Mouse (Mus musculus) mouse embryonic stem cell (cell line): ENCODE measurements around the gene Vmn1r142.
"Not testable (repeated sequence)": the region's sequence is repeated elsewhere in the genome, so short reads cannot be mapped to it uniquely, and the experiment has no call there.

ENCODE experiments used
- in situ Hi-C, 2 experiments: fragments of 300-500 bp; cut with MboI; formaldehyde crosslinking; loops; 1 replicate in 1 of 2; 3 replicates in 1 of 2; pipeline ENCODE4 v1.14.3; 2019 to 2020; ENCODE audit warnings: low sequenced_read_pairs in 2 of 2, low pct_unique_long_range_greater_than_20kb in 1 of 2, mixed read lengths in 1 of 2; ENCODE audit not compliant: unreplicated experiment in 1 of 2

Vmn1r142 gene

DNA sequence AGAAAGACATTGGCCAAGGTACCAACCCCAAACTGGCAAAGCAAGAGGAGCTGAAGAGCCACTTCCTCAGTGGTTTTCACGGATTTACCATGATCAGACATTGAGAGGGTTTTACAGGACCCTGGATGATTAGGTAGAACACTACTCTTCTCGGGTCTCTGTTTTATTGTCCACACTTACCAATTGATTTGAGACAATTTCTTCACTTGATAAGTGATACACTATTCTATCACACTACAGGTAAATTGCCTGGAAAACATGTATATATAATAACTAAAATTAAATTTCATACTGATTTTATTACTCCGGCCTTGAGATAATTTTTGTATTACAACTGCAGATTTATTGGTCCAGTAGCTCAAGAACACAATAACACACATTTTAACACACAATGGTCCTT is at the start of gene Vmn1r142:
Vmn1r142 (minus strand) TSS at position 101 of the 400 bp plus-strand sequence.
- in situ Hi-C loops: not testable (repeated sequence)

DNA sequence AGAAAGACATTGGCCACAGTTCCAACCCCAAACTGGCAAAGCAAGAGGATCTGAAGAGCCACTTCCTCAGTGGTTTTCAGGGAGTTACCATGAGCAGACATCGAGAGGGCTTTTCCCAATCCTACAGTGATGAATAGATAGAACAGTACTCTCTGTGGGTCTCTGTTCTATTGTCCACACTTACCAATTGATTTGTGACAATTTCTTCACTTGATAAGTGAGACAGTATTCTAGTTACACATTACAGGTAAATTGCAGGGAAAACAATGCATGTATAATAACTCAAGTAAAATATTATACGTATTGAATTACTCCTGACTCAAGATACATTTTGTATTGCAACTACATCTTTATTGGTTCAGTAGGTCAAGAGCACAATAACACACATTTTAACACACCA is 37.3 kb upstream of the Vmn1r142 start, which contains the start of gene Gm8653:
Gm8653 (minus strand) TSS at position 101 of the 400 bp plus-strand sequence.
- in situ Hi-C loops: not testable (repeated sequence)

DNA sequence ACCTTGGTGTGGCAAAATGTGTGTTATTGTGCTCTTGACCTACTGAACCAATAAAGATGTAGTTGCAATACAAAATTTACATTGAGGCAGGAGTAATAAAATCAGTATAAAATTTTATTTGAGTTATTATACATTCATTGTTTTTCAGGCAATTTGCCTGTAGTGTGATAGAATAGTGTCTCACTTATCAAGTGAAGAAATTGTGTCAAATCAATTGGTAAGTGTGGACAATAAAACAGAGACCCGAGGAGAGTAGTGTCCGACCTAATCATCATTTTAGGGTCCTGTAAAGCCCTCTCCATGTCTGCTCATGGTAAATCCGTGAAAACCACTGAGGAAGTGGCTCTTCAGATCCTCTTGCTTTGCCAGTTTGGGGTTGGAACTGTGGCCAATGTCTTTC is 25.2 kb upstream of the Vmn1r142 start, which contains the start of gene Vmn1r143:
Vmn1r143 (plus strand) TSS at position 301 of the 400 bp plus-strand sequence.
- in situ Hi-C loops: not testable (repeated sequence)

DNA sequence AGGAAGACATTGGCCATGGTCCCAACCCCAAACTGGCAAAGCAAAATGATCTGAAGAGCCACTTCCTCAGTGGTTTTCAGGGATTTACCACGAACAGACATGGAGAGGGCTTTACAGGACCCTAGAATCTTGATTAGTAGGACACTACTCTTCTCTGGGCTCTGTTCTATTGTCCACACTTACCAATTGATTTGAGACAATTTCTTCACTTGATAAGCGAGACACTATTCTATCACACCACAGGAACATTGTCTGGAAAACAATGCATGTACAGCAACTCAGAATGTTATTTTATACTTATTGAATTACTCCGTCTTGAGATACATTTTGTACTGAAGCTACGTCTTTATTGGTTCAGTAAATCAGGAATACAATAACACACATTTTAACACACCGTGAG is 29.2 kb downstream of the Vmn1r142 start, which contains the start of gene Gm10666:
Gm10666 (minus strand) TSS at position 101 of the 400 bp plus-strand sequence.
- in situ Hi-C loops: not testable (repeated sequence)

DNA sequence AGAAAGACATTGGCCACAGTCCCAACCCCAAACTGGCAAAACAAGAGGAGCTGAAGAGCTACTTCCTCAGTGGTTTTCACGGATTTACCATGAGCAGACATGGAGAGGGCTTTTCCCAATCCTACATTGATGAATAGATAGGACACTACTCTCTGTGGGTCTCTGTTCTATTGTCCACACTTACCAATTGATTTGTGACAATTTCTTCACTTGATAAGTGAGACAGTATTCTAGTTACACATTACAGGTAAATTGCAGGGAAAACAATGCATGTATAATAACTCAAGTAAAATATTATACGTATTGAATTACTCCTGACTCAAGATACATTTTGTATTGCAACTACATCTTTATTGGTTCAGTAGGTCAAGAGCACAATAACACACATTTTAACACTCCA is 45.7 kb downstream of the Vmn1r142 start, which contains the start of gene Gm16451:
Gm16451 (minus strand) TSS at position 101 of the 400 bp plus-strand sequence.
- in situ Hi-C loops: not testable (repeated sequence)
